Mouse (Mus musculus) neural tube, embryonic 11.5 days (tissue): ENCODE measurements at regions not wholly inside any gene's neighbourhood (a gene's known extent, or its start where the extent isn't known, plus 50 kb on each side); places are given as distances from the start of the nearest gene placed in this dataset.

Source experiments
- ATAC-seq: fragments of 200-750 bp; cut with Nextera tagmentation; 2 replicates; pipeline ENCODE4 v1.8.0; 2017; ENCODE audit warnings: moderate number of reproducible peaks, mild to moderate bottlenecking, moderate TSS enrichment, moderate library complexity; ENCODE audit not compliant: insufficient read depth, low FRiP score, low TSS enrichment
- DNase-seq: peaks from one replicate; pipeline ENCODE4 v3.0.0-alpha.2; 2015; ENCODE audit warnings: low spot score
- H3K27ac ChIP-seq: fragments of 300-500 bp; sonication (generic); 2 replicates; pipeline ENCODE4 v1.5.1; 2014; ENCODE audit warnings: low read depth, mild to moderate bottlenecking, low read length
- H3K27me3 ChIP-seq: fragments of 300-500 bp; sonication (generic); 2 replicates; pipeline ENCODE4 v1.6.1; 2014; ENCODE audit warnings: mild to moderate bottlenecking, low read length, mixed read lengths; ENCODE audit not compliant: control insufficient read depth, insufficient read depth
- H3K36me3 ChIP-seq: fragments of 300-500 bp; sonication (generic); 2 replicates; pipeline ENCODE4 v1.6.1; 2014; ENCODE audit warnings: mild to moderate bottlenecking, low read length, moderate library complexity, mixed read lengths; ENCODE audit not compliant: control insufficient read depth, insufficient read depth
- H3K4me1 ChIP-seq: fragments of 300-500 bp; sonication (generic); 2 replicates; pipeline ENCODE4 v1.6.1; 2014; ENCODE audit warnings: low read length, mixed read lengths; ENCODE audit not compliant: control insufficient read depth, insufficient read depth
- H3K4me2 ChIP-seq: fragments of 300-500 bp; sonication (generic); 2 replicates; pipeline ENCODE4 v1.6.1; 2014; ENCODE audit warnings: low read depth, mild to moderate bottlenecking, moderate library complexity
- H3K4me3 ChIP-seq: fragments of 300-500 bp; sonication (generic); 2 replicates; pipeline ENCODE4 v1.5.1; 2014; ENCODE audit warnings: low read depth, low read length
- H3K9ac ChIP-seq: fragments of 300-500 bp; sonication (generic); 2 replicates; pipeline ENCODE4 v1.6.1; 2014; ENCODE audit warnings: mild to moderate bottlenecking, low read length
- H3K9me3 ChIP-seq: fragments of 300-500 bp; sonication (generic); 2 replicates; pipeline ENCODE4 v1.6.1; 2016; ENCODE audit warnings: low read length; ENCODE audit not compliant: control insufficient read depth
- WGBS: fragments of 180-500 bp; shearing (Covaris S2); extraction: QIAGEN DNeasy Blood & Tissue Kit; methylation state at CpG from one replicate; pipeline ENCODE4 v1.1.7; 2014; 5-methylcytosine and 5-hydroxymethylcytosine counted together

DNA sequence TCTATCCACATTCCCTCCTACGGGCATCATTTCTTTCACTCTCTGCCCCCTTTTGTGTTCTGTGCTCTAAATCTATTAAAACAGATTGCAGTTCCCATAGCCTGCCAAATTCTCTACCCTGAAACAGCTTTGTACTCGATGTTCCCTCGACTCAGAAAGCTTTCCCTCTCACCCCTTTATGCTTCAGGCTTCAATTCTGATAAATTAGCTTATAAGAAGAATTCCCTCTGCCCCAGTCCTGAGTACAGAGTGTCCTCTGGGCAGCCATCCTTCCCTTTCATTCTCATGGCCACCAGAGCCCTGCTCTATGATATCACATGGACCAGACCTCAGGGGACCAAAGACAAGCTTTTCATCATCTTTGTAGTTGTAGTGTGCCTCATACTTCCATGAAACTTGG lies 163.6 kb downstream of the Cartpt start:
- WGBS = 76% methylated on average over 3 of the region's 3 CpGs
- ATAC-seq = no peak

GRCm38 (mm10) chr13:99729145-99729544 lies 171.7 kb downstream of the Cartpt start:
- no peaks in the 10 kb centered on the region for H3K27me3 ChIP-seq
- no peak for ATAC-seq
- peaks cover 3% of the 10 kb centered on the region; the same call in 1 of the 2 replicates for H3K4me1 ChIP-seq
- H3K4me2 ChIP-seq = no peak overlapping the region
- no peak overlapping the region for H3K27ac ChIP-seq
- no peaks in the 10 kb centered on the region for H3K9me3 ChIP-seq
- no peak overlapping the region for H3K4me3 ChIP-seq
- no peak overlapping the region for H3K9ac ChIP-seq
- WGBS = 25% methylated on average over 5 of the region's 5 CpGs
- peak; percentile 23 for DNase-seq
- no peaks in the 10 kb centered on the region for H3K36me3 ChIP-seq

More for the DNA sequence above, 163.6 kb downstream of the Cartpt start:
- Histone ChIP-seq H3K9me3 (no peaks in the 10 kb centered on the region), H3K4me3 (no peak overlapping the region), H3K27me3 (no peaks in the 10 kb centered on the region), H3K27ac (no peak overlapping the region), H3K4me1 (no peaks in the 10 kb centered on the region), H3K36me3 (no peaks in the 10 kb centered on the region), H3K4me2 (no peak overlapping the region), H3K9ac (no peak overlapping the region)
- DNase-seq = no peak

DNA sequence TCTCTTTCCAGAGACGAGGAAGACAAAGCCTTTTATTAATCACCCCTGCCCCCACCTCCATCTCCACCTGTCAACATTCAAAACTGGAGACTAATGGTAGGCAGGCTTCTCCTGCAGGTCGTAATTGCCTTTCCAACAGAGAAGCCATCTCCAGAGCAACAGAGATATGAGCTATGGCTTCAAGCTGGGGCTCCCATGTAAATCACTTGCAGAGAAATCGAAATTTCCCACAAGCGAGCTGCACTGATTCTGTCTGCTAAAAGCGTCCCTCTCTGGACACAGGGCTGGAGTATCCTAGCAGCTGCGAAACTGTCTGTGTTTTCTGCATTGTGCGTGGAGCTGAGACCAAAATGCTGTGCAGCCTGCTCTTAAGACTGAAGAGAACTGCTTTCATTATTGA lies 176.6 kb downstream of the Cartpt start:
- no peak overlapping the region for H3K4me3 ChIP-seq
- no peak overlapping the region for H3K4me2 ChIP-seq
- H3K27me3 ChIP-seq = no peaks in the 10 kb centered on the region
- no peaks in the 10 kb centered on the region for H3K36me3 ChIP-seq
- DNase-seq (peak; percentile 17), ATAC-seq (peak; percentile 31; the same call in 1 of the 2 replicates)
- 43% methylated on average over 7 of the region's 7 CpGs for WGBS
- peaks cover 3% of the 10 kb centered on the region; the same call in 1 of the 2 replicates for H3K4me1 ChIP-seq
- H3K9ac ChIP-seq = no peak overlapping the region
- no peak overlapping the region; the same call in 1 of the 2 replicates for H3K27ac ChIP-seq
- H3K9me3 ChIP-seq = no peaks in the 10 kb centered on the region

GRCm38 (mm10) chr13:99723237-99723981 lies 177.5 kb downstream of the Cartpt start:
- H3K9ac ChIP-seq = no peak overlapping the region
- no peaks in the 10 kb centered on the region for H3K36me3 ChIP-seq
- H3K27me3 ChIP-seq = no peaks in the 10 kb centered on the region
- no peak overlapping the region for H3K4me3 ChIP-seq
- H3K4me2 ChIP-seq = no peak overlapping the region
- H3K9me3 ChIP-seq = no peaks in the 10 kb centered on the region
- no peak overlapping the region for H3K27ac ChIP-seq
- WGBS = 73% methylated on average over 5 of the region's 5 CpGs
- DNase-seq (no peak), ATAC-seq (no peak)
- no peaks in the 10 kb centered on the region for H3K4me1 ChIP-seq

DNA sequence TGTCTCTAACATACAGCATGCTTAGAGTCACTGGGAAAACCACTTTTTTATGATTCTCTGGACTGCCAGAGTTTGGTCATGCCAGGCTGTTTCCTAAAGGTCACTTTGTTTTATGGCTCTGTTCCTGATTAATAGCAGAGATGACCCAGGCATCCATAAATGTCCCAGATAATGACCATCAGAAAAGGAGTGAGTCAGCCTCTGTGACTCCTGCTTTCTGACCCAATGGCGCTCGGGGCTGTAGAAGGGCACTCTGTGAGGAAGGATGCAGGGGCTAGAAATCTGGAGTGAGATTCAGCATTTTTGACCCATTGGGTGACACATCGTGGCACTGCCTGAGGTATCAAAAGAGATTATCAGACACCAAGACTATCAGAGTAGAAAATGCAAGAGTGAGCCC lies 180.3 kb downstream of the Cartpt start:
- WGBS = 64% methylated on average over 3 of the region's 3 CpGs
- Histone ChIP-seq H3K36me3 (no peaks in the 10 kb centered on the region), H3K9me3 (no peaks in the 10 kb centered on the region), H3K27ac (no peak overlapping the region), H3K4me2 (no peak overlapping the region), H3K4me1 (no peaks in the 10 kb centered on the region), H3K4me3 (no peak overlapping the region), H3K27me3 (no peaks in the 10 kb centered on the region), H3K9ac (no peak overlapping the region)
- DNase-seq = no peak
- ATAC-seq = no peak

DNA sequence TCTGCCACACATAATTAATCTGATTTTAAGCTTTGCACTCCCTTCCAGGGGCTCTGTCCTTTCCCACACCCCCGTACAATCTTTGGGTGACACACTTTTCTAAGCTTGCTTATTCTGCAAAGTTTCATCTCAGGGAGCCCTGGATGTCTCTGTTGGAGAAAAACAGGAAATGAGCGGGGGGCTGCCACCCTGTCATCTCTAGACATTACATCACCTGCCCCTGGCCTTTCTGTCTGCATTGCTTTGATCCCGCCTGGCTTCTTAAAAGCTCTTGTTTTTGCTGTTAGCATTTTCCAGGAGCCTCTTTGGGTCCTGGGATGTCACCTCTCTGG lies 180.2 kb upstream of the Map1b start:
- Histone ChIP-seq H3K4me1 (no peaks in the 10 kb centered on the region), H3K9me3 (no peaks in the 10 kb centered on the region), H3K4me3 (no peak overlapping the region), H3K4me2 (no peak overlapping the region), H3K27me3 (no peaks in the 10 kb centered on the region), H3K9ac (no peak overlapping the region), H3K27ac (no peak overlapping the region), H3K36me3 (no peaks in the 10 kb centered on the region)
- ATAC-seq (no peak), DNase-seq (no peak)
- WGBS = 56% methylated on average over 3 of the region's 3 CpGs

DNA sequence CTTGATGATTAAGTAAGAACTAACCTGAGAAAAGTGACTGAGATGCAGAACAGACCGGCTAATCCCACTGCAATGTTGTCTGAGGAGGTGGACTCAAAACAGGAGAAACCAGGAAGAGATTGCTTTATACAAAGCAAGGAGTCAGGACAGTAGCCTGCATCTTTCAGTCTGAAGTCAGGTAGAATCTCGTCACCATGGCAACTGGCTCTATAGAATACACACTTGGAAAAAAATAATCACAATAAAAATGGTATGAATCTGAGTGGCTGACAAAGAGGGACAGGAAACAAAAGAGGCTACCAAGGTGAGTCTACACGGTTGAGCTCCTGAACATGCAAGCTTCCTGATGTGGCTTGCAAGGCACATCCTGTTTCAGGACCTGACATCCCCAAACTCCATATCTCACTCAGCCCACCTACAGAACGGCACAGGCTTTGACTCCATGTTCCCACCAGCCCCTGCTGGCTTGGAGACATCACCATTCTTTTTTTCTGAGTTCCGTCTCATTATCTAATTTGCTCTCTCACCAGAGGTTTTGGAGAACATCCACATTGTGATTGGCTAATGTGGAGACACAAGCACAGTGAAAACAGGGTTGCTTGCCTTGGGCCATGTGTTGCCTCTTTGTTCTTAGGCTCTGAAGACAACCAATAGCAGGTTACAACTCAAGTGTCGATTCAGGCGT lies 179.7 kb upstream of the Map1b start:
- Histone ChIP-seq H3K4me3 (no peak overlapping the region), H3K27me3 (no peaks in the 10 kb centered on the region), H3K36me3 (no peaks in the 10 kb centered on the region), H3K4me2 (no peak overlapping the region), H3K9ac (no peak overlapping the region), H3K9me3 (no peaks in the 10 kb centered on the region), H3K27ac (no peak overlapping the region), H3K4me1 (no peaks in the 10 kb centered on the region)
- no peak for DNase-seq
- whole genome bisulfite sequencing = 76% methylated on average over 7 of the region's 7 CpGs
- ATAC-seq = no peak

DNA sequence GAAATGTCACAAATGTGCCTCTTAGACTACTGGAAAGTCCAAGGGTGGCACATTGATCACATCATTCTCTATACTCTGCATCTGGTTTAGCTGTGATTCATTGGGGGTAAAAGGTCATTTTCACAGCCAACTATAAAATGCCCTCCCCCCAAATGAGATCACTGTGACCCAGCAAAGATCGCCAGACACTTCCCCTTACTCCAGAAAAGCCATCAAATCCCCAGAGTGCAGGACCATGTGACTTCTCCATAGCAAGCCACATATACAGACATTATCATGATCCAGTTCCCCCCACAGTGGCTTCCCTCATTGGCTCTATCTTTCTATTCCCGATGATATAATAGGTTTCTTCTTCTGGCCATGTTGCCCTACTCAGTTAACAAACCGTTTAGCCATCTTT lies 163.6 kb upstream of the Map1b start:
- no peak for ATAC-seq
- Histone ChIP-seq H3K27ac (no peak overlapping the region), H3K4me2 (no peak overlapping the region), H3K27me3 (no peaks in the 10 kb centered on the region), H3K4me1 (no peaks in the 10 kb centered on the region), H3K9ac (no peak overlapping the region), H3K9me3 (no peaks in the 10 kb centered on the region), H3K36me3 (no peaks in the 10 kb centered on the region), H3K4me3 (no peak overlapping the region)
- no peak for DNase-seq
- 88% methylated on average over 3 of the region's 3 CpGs for WGBS

- ATAC-seq = no peak
- no peak overlapping the region for H3K27ac ChIP-seq
Measured at GRCm38 (mm10) chr13:99679430-99679829, 163.1 kb upstream of the Map1b start.

More at GRCm38 (mm10) chr13:99679430-99679829, 163.1 kb upstream of the Map1b start:
- Histone ChIP-seq H3K36me3 (no peaks in the 10 kb centered on the region), H3K4me3 (no peak overlapping the region), H3K4me1 (no peaks in the 10 kb centered on the region), H3K9me3 (no peaks in the 10 kb centered on the region), H3K27me3 (no peaks in the 10 kb centered on the region), H3K9ac (no peak overlapping the region), H3K4me2 (no peak overlapping the region)
- DNase-seq = peak; percentile 17
- WGBS = 55% methylated on average over 2 of the region's 2 CpGs
